Mouse (Mus musculus) heart, adult 2 months (tissue): ENCODE measurements at regions not wholly inside any gene's neighbourhood (a gene's known extent, or its start where the extent isn't known, plus 50 kb on each side); places are given as distances from the start of the nearest gene placed in this dataset.

Experiments
- CTCF ChIP-seq: fragments of 200-600 bp; IDR thresholded peaks from 2 replicates; pipeline ENCODE4 v1.8.1; 2022; ENCODE audit warnings: antibody characterized with exemption, mild to moderate bottlenecking, moderate library complexity
- EP300 ChIP-seq: fragments of 200-500 bp; IDR thresholded peaks from 2 replicates; pipeline ENCODE4 v1.6.1; 2011; ENCODE audit warnings: low read depth, low read length, control low read depth; ENCODE audit not compliant: insufficient read depth

DNA sequence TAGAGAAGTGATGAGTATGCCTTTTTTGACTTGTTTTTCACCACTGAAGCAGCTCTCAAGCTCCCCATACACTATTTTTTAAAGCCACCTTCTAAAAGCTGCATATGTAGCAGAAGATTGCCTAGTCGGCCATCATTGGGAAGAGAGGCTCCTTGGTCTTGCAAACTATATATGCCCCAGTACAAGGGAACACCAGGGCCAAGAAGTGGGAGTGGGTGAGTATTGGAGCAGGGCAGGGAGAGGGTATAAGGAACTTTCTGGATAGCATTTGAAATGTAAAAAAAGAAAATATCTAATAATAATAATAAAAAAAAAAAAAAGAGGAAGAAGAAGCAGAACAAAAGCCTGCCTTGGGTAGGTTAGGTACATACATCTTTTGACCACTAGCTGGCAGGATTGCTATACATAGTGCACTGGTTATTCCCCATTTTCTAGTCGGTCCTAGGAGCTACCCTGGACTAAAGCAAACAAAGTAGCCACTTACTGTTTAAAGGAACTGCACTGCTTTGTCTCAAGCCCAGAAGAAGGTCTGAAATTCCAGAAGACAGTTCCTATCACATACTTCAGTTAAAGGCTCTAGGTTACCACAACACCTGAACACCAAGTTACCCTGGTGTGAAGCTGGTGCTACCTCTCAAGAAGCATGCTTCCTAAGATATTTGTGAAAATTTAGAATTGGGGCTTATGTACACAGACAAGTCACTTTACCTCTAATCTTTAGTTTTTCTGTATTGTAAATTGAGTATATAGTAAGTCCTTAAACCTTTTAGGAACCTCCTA lies 114.9 kb upstream of the Wls start:
- TF ChIP-seq CTCF: peak; percentile 77
- no peak for TF ChIP-seq EP300
